Mouse (Mus musculus) cerebellum, adult 18-20 months (tissue): ENCODE data around the gene Dab2ip.

Source experiments
- DNase-seq, 2 experiments: peaks; one replicate each; pipeline ENCODE4 v3.0.0; 2021

Dab2ip gene

DNA sequence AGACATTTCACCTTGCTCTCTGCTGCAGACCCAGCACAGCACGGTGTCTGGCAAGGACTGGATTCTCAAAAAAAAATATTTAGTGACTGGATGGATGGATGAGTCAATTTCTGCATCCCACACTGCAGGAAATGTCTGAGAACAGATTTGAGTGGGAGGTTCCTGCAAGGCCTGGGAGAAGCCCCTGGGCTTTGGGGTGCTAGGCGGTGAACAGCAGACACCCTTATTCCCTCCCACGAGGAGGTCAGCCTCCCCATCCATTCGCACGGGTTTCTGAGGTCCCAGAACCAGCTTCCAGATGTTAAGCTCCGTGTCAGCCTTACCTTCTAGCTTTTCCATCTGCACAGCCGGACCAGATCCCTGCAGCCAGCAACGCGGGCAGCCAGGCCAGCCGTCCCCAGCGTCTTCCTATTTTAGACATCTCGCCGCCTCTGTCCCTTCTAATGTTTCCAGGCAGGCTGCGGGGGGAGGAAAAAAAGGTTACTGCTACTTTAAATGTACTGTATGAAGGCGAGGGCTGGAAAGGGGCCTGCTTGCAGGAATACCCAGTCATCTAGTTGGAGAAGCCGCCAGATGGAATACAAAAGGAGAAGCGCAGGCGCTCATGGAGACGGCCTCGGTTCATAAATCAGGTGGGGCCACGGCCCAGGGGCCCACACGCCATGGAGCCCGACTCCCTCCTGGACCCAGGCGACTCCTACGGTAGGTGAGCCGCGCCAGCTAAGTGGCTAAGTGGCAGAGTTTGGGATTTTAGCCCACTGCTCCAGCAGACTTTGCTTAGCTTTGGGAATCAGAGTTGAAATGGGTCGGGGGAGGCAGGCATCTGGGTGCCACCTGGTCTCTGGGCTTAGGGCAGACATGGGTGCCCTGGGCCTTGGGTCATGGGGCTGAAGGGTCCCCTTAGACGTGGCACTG, at the start of gene Dab2ip:
Gene Dab2ip (plus strand): TSS at position 356 of the 915 bp plus-strand sequence.
- DNase-seq: peak; percentile 40 to 53

DNA sequence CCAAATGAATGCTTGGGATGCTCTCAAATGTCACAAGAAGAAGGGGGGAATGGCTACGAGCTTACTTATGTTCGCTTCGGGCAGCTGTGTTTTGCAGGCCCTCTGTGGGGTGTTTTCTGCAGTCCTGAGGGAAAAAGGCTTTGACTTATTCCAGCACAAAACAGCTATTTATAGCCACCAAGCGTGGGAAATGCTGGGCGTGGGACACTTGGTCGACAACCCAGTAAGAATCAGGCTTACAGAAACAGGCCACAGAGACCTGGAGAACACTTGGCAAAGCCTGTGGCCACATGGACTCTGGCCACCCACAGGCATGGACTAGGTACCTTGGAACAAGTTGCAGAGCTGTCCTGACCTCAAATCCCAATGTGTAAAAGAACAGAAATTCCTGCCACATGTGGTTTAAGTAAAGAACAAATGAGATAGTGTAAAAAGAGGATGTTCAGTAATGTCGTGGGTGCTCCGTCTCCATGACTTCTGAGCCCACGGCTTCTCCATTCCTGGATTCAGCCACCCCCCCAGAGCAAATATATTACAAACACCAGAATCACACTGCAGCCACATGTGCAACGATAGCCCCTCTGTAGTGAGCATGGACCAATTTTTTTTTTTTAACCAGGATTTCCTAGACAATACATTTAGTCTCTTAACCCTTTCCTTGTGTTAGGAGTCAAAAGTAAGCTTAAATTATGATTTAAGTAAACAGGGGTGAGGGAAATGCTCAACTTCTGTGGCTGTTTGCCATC, 49.3 kb upstream of the Dab2ip start:
- DNase-seq: no peak

DNA sequence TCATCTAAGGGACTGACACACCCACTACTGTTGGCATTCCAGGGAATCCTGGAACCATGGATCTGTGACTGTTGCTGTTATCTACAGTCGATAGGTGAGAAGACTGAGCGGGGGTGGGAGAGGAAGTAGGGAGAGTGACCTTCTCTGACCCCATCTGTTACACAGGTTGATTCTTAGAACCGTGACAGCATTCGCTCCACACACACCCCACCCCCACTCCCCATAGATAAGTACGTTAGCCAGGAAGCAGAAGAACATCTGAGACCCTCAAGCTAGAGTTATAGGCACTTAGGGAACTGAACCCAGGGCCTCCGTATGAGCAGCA, 48.8 kb upstream of the Dab2ip start:
- no peak for DNase-seq

DNA sequence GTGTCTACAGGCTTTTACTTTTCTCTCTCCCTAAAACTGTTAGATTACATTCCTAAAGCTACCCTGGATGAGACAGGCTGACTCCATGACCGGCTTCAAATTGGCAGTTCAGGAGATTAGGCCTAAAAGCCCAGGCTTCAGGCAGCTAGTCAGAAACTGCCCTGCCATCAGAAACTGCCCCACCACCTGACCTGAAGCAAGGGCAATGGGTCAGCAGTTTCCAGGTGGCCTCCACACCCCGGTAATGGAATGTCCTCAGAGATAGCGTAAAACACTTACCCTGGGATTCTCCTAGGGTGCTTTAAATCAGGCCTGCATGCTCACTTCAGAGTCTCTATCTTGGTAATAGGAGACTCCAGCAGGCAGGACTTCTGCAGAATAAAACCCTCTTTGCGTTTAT, 48.2 kb upstream of the Dab2ip start:
- no peak for DNase-seq

DNA sequence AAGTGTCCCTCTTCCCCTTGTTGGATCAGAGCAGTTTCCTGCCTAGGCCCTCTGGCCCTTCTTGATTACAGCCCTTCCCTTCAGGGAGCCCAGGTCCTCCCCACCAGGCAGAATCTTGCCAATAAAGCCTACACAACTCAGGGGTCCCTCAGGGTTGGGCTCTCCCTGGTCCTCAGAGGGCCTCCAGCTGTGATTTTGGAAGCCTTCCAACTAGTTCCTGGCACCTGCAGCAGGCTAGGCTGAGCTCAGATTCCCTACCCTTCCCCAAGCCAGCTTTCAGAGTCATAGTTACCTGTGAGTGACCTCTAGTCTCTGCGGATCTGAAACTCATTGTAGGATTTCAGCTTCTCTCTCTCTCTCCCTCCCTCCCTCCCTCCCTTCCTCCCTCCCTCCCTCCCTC, 47.1 kb upstream of the Dab2ip start:
- no peak for DNase-seq

DNA sequence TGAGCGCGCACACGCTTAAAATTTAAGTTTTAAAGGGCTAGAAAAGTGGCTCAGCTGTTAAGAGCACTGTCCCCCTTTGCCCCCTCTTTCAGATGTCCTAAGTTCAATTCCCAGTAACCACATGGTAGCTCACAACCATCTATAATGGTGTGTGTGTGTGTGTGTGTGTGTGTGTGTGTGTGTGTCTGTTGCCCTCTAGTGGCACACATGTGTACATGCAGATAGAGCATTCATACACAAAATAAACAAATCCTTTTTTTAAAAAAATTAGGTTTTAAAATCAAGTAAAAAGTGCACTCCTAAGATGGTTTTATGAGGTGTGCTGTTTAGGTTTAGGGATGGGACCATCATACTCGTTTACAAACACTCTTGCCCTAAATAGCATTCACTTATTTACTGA, 45.8 kb upstream of the Dab2ip start:
- DNase-seq: no peak

DNA sequence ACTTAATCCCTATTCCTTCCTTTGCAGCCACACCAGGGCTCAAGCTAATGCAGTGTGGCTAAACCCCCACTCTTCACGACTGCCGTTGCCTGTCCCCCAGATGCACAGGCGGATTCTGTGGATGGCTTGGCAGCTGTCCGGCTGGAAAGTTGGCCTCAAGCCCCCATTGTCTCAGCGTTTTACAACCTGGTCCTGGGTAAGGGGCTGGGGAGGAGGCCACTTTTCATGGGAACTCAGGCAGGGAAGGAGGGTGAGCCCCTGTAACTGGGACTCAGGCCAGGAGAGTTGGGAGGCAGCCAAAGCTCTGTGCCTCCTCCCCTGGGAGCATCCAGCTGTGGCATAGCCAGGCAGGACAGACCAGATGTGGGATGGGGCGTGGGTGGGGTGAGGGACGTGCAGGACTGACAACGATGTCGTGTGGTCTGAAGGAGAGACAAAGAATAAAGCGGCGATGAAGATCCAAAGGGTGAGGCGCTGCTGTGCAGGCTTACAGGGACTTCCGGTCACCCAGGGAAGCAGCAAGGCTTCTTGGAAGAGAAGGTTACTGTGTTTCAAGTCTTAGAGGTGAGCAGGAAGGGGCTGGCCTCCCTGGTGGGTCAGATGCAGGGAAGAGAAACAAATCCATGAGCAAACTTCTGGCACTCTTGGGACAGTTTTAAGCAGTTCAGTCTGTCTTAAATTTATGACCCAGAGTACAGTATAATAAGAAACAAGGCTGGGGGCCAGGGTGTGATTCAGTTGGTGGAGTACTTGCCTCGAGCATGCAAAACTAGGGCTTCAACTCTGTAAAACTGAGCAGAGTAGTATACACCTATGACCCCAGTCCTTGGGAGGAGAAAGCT, 43.8 kb upstream of the Dab2ip start:
- no peak for DNase-seq

DNA sequence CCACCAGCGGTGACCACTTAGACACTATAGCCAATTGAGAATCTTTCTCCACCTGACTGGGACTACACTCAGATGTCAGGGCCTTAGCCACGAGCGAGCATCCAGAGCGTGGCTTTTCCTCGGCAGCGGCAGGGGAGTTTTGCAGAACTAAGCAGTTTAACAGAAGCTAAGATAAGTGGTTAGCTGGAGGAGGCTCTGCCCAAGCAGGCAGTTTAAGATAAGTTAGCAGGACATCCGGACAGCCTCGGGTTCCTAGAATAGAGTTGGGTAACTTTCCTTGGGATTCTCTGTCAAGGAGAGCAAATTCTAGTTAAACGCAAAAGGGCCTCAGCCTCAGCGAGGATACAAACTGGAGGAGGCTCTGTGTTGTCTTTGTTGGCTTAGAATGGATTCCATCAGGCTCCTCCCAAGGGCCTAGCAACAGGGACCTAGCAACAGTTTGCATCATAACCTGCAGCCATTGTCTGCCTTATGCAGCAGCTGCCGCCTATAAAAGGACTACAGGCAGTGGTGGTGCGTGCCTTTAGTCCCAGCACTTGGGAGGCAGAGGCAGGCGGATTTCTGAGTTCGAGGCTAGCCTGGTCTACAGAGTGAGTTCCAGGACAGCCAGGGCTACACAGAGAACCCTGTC, 31.3 kb upstream of the Dab2ip start:
- no peak for DNase-seq

DNA sequence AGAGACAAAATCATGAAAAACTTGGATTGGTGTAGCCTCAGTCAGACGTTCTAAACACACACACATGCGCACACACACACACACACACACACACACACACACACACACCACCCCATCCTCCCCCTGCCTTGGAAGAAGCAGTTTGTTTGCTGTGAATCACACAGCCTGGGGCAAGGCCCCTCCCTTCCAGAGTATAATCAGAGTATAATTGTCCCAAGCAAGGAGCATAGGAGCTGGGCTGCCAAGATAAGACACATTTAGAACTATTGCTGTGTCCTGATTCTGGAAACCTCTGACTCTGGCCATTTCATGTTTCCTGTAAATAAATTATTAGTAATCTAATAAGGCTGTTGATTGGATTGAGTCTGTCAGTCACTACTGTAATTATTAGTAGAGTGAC, 29.0 kb upstream of the Dab2ip start:
- no peak for DNase-seq

DNA sequence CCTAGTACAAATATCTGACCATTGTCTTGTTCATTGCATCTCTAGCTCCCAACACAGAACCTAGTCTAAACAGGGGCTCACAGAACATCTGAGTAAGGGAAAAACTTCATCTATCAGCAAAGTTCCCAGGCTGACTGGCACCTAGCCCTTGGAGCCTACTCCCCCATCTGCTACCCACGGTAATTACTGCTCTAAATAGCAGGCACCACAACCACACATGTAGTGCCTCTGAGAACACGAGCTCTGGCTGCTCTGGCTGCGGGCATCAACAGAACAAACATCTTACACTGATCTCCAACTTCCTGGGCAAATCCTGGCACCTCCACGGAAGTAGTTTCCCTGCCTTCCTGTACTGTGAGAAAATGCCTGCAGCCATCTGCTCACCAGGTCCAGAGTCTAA, 28.2 kb upstream of the Dab2ip start:
- no peak for DNase-seq

DNA sequence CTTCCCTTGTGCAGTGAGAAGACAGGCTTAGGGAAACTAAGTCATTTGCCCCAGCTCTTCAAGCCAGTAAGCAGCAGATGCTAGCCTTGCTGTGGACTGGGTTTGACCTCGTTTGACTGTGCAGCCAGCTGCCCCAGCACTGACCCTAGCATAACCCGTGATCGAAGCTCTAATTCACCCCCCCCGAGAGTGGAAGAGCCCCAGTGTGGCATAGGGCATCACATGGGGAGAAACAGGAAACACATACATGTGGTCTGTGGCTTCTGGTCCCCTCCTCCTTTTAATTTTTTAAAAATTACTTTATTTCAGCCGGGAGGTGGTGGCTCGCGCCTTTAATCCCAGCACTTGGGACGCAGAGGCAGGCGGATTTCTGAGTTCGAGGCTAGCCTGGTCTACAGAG, 27.3 kb upstream of the Dab2ip start:
- no peak for DNase-seq

DNA sequence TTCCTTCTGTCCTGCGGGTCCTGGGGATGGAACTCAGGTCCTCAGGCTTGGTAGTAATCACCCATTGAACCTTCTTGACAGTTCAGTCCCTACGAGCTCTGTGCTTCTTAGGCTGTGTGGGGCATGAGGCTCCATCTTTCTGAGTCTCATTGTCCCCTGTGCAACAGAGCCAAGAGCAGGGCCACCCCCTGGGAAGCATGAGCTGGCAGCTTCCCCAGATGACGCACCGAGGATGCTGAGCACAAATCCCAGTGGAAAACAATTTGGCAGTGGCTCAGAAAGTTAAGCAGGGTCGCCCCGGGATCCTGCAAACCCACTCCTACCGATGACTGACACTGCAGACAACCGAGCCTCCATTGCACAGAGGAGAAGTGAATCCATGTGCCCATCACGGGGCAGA, 24.4 kb upstream of the Dab2ip start:
- no peak for DNase-seq

DNA sequence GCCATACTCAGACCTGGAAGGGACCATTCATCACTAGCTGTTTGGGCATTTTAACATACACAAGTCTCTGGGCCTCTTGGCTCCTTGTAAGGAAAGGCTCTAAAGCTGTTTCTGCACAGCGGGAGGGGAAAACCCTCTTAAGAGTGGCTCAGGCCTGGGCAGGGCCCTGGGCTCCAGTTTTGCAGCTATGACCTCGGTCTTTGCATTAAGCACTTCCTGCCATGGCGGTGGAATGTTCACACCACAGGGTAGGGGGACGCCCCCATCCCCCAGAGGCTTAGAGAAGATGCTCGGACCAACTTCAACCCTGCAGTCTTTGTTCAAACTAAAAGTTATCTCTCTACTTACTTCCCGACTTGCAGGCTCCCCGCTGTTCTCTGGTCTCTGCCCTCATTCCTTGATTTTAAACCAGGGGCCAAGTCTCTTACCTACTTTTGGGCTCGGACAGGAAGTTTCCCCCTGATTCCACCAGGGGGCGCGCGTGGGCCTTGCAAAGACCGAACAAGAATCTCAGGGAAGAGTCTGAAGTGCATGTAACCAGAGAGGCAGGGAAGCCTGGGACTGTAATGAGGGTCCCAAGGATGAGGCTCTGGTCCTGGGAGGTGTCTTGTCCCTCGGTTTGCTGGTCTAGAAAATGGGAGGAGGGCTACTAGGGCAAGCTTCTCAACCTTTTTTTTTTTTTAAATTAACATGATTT, 18.6 kb upstream of the Dab2ip start:
- DNase-seq: peak; percentile 76 to 92

DNA sequence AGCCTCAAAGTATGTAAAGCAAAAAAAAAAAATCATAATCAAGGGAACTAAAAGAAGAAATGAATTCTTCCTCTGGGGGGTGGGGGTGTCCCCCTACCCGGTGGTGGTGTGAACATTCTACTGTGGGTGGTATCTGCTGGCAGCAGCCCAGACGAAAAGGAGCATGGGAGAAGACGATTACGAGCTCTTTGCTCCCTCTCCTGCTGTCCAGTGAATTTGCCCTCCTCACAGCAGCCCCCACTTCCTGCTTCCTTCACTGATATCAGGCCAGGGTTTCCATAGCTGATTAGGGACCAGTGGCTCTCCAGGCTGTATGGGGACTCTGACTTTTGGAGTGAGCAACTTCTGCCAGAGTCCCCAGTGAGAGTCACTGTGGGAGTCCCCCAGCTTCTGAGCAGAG, 17.3 kb upstream of the Dab2ip start:
- no peak for DNase-seq

DNA sequence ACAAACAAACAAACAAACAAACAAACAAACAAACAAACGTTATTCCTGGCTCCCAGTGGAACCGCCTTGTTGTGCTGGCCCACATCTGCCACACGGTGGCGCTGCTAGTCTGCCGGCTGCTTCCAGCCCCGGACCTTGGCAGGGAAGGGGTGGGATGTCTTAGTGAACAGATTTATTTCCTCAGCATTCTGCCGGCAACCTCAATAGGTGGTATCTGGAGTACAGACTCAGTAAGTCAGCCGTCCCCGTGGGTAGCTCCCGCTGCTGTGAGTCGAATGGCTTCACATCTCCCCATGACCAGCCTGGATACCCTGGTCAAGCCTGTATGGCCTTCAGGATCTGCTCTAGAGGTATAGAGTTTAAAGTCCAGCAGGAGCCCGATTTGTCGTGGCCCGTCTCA, 13.3 kb upstream of the Dab2ip start:
- peak; percentile 72 to 85 for DNase-seq

DNA sequence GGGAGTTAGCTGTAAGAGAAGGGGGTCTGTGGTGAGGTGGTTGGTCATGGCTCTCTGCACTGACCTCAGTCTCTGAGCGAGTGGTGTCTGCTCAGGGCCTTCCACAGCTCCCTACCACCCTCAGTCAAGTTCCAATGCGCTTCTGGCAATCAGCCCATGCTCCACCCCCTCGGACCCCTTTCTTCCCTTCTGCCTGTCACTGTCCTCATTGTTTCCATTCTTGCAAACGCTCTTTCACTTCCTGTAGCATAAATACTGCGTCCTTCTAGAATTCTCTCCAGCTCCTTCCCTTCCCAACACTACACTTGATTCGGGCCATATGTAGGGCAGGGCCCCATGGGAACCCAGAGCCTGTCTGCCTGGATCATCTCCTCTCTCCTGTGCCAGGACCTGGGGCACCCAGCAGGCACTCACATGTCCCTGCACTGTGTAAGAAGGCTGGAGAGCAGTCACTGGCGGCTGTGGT, 12.9 kb upstream of the Dab2ip start:
- DNase-seq: peak; percentile 74 to 81

DNA sequence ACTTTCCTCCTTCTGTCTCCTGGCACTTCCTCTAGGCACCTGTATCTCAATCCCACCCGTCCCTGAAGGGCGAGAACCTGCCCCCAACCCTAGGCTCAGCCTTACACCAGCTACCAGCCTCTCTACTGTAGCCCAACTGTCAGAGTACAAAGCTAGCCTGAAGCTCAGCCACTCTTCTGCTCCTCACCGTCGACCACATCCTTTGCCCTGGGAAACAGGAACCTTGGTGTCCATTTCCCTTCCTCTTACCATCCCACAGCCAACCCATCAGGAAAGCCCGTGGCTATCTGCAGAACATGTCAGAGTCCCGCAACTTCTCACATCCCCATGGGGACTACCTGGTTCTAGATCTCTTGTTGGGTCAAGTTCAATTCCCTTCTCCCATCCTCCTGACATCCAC, 11.6 kb upstream of the Dab2ip start:
- no peak for DNase-seq

DNA sequence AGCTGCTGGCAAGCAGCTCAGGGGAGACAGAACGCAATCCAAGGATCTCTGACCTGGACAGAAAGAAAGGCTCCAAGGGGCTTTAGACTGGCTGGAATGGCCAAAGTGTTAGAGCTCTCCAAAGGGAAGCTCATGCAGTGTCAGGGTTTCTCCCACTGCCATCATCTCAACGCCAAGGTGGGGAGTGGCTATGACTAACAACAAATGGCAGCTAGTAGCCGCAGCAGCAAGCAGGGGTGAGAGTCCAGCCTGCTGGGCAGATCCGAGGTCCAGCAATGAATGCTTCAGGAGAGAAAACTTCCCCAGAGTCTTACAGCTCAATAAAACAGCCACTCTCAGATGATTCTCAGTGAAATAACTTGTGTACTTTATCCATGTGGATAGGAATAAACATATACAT, 8.9 kb upstream of the Dab2ip start:
- no peak for DNase-seq

DNA sequence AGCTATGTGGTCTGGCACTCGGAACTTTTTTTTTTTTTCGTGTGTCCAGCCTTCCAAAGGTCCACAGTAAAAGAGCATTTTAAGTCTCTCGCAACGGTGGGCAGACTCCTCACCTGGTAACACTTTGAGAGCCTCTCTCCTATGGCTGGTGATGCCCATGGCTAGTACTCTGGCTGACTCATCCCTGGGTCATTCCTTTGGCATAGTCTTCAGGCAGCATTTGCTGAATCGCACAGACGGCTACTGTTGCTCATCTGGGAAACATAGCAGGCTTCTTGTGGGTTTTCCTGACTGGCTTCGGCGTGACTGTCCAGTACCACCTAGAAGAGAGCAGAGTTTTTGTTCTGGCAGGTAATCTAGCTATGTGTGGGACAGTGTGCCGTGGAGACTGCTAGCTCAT, 8.0 kb upstream of the Dab2ip start:
- DNase-seq: no peak

DNA sequence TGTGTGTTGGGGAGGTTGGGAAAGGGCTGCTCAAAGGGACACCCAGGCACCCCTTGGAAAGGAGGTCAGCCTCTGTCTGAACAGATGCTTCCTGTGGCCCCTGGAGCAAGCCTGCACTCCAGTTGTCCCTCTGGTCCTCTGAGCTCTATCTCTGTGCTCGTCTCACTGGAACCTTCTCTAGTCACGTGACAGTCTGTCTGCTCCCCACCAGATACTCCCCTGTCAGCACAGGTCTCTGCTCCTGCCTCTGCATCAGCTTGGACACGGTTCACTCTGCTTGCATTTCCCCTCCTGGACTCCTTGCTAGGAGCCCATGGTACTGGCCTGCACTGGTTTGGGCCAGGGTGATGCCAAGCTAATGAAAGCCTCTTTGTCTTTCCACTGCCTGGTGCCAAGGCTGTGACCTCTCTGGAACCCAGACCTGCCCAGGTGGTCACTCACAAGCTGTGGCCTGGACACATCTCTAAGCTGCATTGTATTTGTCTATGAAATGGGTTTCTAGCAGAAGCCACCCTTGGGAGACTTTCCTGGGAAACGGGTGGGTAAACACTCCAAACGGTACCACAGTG, 1.1 kb upstream of the Dab2ip start:
- peak; percentile 30 to 32 for DNase-seq

DNA sequence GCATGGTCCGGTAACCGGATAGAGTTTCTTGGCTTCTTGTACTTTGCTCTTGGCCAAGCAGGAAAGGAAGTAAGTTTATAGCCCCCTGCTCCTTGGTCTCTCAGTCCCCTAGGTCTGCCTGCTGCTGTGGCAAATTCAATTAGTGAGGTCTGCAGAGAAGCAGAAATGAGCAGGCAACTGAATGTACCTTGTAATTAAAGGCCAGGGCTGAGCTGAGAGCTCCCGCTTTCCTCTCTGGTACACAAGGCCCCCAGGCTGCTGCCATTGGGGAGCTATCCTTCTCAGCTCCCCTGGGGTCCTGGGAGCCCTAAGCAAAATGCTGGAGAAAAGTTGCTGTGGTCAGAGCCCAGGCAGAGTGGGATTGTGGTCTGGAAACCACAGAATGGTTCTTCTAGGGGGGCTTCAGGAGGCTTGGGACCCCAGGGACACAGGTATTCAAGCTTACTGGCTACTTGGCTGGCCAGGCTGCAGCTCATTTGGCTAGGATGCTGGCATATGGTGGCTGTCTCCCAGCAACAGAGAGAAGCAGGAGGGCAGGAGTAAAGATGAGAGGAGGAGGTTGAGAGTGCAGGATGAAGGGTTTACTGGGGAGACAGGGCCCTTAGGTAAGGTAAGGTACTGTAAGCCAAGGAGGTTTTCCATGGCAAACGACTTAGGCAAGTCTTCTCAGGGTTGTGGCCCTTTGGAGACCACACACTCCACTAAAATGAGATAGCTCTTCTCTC, 922 bp downstream of the Dab2ip start:
- peak; percentile 66 to 74 for DNase-seq
